Mouse (Mus musculus): ENCODE results near the gene Cd79a. TPM values are rescaled to one million over a fixed set of nuclear protein-coding genes. Genes with fewer than 3 reads are reported as not detected.

Cd79a gene
- 1.5 and 2.0 TPM in 2 replicates for polyA plus RNA-seq (2012; rRNA removed)

GRCm38 (mm10) chr7:24897224-24897623 lies at the start of gene Cd79a:
Gene Cd79a, plus strand, starts transcription at chr7:24897381.

GRCm38 (mm10) chr7:24861913-24862312 lies 35.3 kb upstream of the Cd79a start, which contains the start of gene Gm9844:
Gene Gm9844, plus strand, starts transcription at chr7:24862213.

GRCm38 (mm10) chr7:24869532-24870165 lies 27.5 kb upstream of the Cd79a start, which contains the start of the genes Lypd4 and Dmrtc2:
Gene Lypd4, minus strand, starts transcription at chr7:24869941.
Gene Dmrtc2, plus strand, starts transcription at chr7:24870057.

GRCm38 (mm10) chr7:24883896-24884692 lies 13.1 kb upstream of the Cd79a start, which contains the start of gene Rps19:
Gene Rps19, plus strand, starts transcription at chr7:24884371.

GRCm38 (mm10) chr7:24902630-24903443 lies 5.7 kb downstream of the Cd79a start, which contains the start of gene Arhgef1:
Gene Arhgef1, plus strand, starts transcription at chr7:24902912.

GRCm38 (mm10) chr7:24944257-24944950 lies 47.2 kb downstream of the Cd79a start, which contains the start of gene Gm4881:
Gene Gm4881, minus strand, starts transcription at chr7:24944494.

Other genes starting within 250 kb of the Cd79a start
- not detected in 2 replicates for gene Tex101, start 220.7 kb upstream of the Cd79a start, polyA plus RNA-seq (2012; rRNA removed)
- gene BC049730, start 188.1 kb upstream of the Cd79a start, polyA plus RNA-seq (2012; rRNA removed), result not detected in 2 replicates
- not detected in 2 replicates for gene Gm4763, start 170.5 kb upstream of the Cd79a start, polyA plus RNA-seq (2012; rRNA removed)
- 3.6 and 5.0 TPM in 2 replicates for gene Cd177, start 137.1 kb upstream of the Cd79a start, polyA plus RNA-seq (2012; rRNA removed)
- 0.25 and 0.35 TPM in 2 replicates for gene Ceacam10, start 120.2 kb upstream of the Cd79a start, polyA plus RNA-seq (2012; rRNA removed)
- gene Gm9844, start 35.2 kb upstream of the Cd79a start, polyA plus RNA-seq (2012; rRNA removed), result 0.84 and 1.3 TPM in 2 replicates
- gene Lypd4, start 27.4 kb upstream of the Cd79a start, polyA plus RNA-seq (2012; rRNA removed), result not detected in 2 replicates
- gene Dmrtc2, start 27.3 kb upstream of the Cd79a start, polyA plus RNA-seq (2012; rRNA removed), result not detected in 2 replicates
- 750 and 831 TPM in 2 replicates for gene Rps19, start 13.0 kb upstream of the Cd79a start, polyA plus RNA-seq (2012; rRNA removed)
- 299 and 332 TPM in 2 replicates for gene Arhgef1, start 5.5 kb downstream of the Cd79a start, polyA plus RNA-seq (2012; rRNA removed)
- not detected in 2 replicates for gene Gm4881, start 47.1 kb downstream of the Cd79a start, polyA plus RNA-seq (2012; rRNA removed)
- 770 and 891 TPM in 2 replicates for gene Rabac1, start 75.4 kb downstream of the Cd79a start, polyA plus RNA-seq (2012; rRNA removed)
- gene Atp1a3, start 108.6 kb downstream of the Cd79a start, polyA plus RNA-seq (2012; rRNA removed), result 18.6 and 25.7 TPM in 2 replicates
- 94.3 and 103 TPM in 2 replicates for gene Grik5, start 175.0 kb downstream of the Cd79a start, polyA plus RNA-seq (2012; rRNA removed)
- 72.5 and 73.2 TPM in 2 replicates for gene Zfp574, start 175.2 kb downstream of the Cd79a start, polyA plus RNA-seq (2012; rRNA removed)

All from ovary, adult 2 months (tissue).